Mouse (Mus musculus): ENCODE data around the gene Sema4d. TPM values are rescaled to one million over a fixed set of nuclear protein-coding genes. Genes with fewer than 3 reads are reported as not detected.

The Sema4d gene
- polyA plus RNA-seq, 1 experiment from 2014 or later, result 11.5 TPM

GRCm38 (mm10) chr13:51765369-51765768, 28.2 kb downstream of the Sema4d start:
- 78% methylated on average over 5 of the region's 5 CpGs for WGBS
- Histone ChIP-seq H3K9ac (replicated peaks; ENCODE audit: low read length) (no peak overlapping the region), H3K27ac (replicated peaks; ENCODE audit: low read depth, low read length) (no peak overlapping the region), H3K27me3 (ENCODE audit: control insufficient read depth, insufficient read depth, low read length) (no peaks in the 10 kb centered on the region), H3K4me2 (ENCODE audit: low read length) (no peak overlapping the region), H3K4me3 (replicated peaks; ENCODE audit: low read depth, low read length) (no peak overlapping the region), H3K9me3 (ENCODE audit: control insufficient read depth, low read length) (no peaks in the 10 kb centered on the region), H3K36me3 (ENCODE audit: control insufficient read depth, insufficient read depth, low read length) (no peaks in the 10 kb centered on the region), H3K4me1 (ENCODE audit: control insufficient read depth, insufficient read depth, low read length) (peaks cover 6% of the 10 kb centered on the region)
- ATAC-seq (ENCODE audit: low FRiP score, low TSS enrichment) (no peak), DNase-seq (no peak)

GRCm38 (mm10) chr13:51763019-51763698, 30.4 kb downstream of the Sema4d start:
- Histone ChIP-seq H3K4me3 (replicated peaks; ENCODE audit: low read depth, low read length) (no peak overlapping the region), H3K27ac (replicated peaks; ENCODE audit: low read depth, low read length) (no peak overlapping the region), H3K4me2 (ENCODE audit: low read length) (no peak overlapping the region), H3K9ac (replicated peaks; ENCODE audit: low read length) (no peak overlapping the region), H3K9me3 (ENCODE audit: control insufficient read depth, low read length) (no peaks in the 10 kb centered on the region), H3K36me3 (ENCODE audit: control insufficient read depth, insufficient read depth, low read length) (no peaks in the 10 kb centered on the region), H3K27me3 (ENCODE audit: control insufficient read depth, insufficient read depth, low read length) (no peaks in the 10 kb centered on the region), H3K4me1 (ENCODE audit: control insufficient read depth, insufficient read depth, low read length) (peaks cover 6% of the 10 kb centered on the region)
- WGBS, result 82% methylated on average over 12 of the region's 12 CpGs
- no peak for DNase-seq
- no peak for ATAC-seq (ENCODE audit: low FRiP score, low TSS enrichment)

- Histone ChIP-seq H3K9ac (replicated peaks; ENCODE audit: low read length) (no peak overlapping the region), H3K27ac (replicated peaks; ENCODE audit: low read depth, low read length) (peak overlapping the region; percentile 37), H3K4me1 (ENCODE audit: control insufficient read depth, insufficient read depth, low read length) (peaks cover 6% of the 10 kb centered on the region), H3K4me3 (replicated peaks; ENCODE audit: low read depth, low read length) (no peak overlapping the region), H3K9me3 (ENCODE audit: control insufficient read depth, low read length) (no peaks in the 10 kb centered on the region), H3K27me3 (ENCODE audit: control insufficient read depth, insufficient read depth, low read length) (no peaks in the 10 kb centered on the region), H3K4me2 (ENCODE audit: low read length) (no peak overlapping the region), H3K36me3 (ENCODE audit: control insufficient read depth, insufficient read depth, low read length) (no peaks in the 10 kb centered on the region)
- WGBS, result 17% methylated on average over 10 of the region's 10 CpGs
- ATAC-seq (ENCODE audit: low FRiP score, low TSS enrichment) (peak; percentile 60; the same call in 1 of the 2 replicates), DNase-seq (peak; percentile 71)
These were observed 32.2 kb downstream of the Sema4d start for GRCm38 (mm10) chr13:51761186-51761813.

- no peaks in the 10 kb centered on the region for H3K36me3 ChIP-seq (ENCODE audit: control insufficient read depth, insufficient read depth, low read length)
- ATAC-seq (ENCODE audit: low FRiP score, low TSS enrichment), result no peak
- no peak overlapping the region for H3K4me2 ChIP-seq (ENCODE audit: low read length)
- H3K27ac ChIP-seq (replicated peaks; ENCODE audit: low read depth, low read length), result no peak overlapping the region
- no peak overlapping the region for H3K9ac ChIP-seq (replicated peaks; ENCODE audit: low read length)
- H3K4me3 ChIP-seq (replicated peaks; ENCODE audit: low read depth, low read length), result no peak overlapping the region
- DNase-seq, result no peak
- peaks cover 6% of the 10 kb centered on the region for H3K4me1 ChIP-seq (ENCODE audit: control insufficient read depth, insufficient read depth, low read length)
- H3K9me3 ChIP-seq (ENCODE audit: control insufficient read depth, low read length), result no peaks in the 10 kb centered on the region
- no peaks in the 10 kb centered on the region for H3K27me3 ChIP-seq (ENCODE audit: control insufficient read depth, insufficient read depth, low read length)
- WGBS, result 84% methylated on average over 6 of the region's 6 CpGs
These were observed 34.1 kb downstream of the Sema4d start for GRCm38 (mm10) chr13:51759256-51759987.

DNA sequence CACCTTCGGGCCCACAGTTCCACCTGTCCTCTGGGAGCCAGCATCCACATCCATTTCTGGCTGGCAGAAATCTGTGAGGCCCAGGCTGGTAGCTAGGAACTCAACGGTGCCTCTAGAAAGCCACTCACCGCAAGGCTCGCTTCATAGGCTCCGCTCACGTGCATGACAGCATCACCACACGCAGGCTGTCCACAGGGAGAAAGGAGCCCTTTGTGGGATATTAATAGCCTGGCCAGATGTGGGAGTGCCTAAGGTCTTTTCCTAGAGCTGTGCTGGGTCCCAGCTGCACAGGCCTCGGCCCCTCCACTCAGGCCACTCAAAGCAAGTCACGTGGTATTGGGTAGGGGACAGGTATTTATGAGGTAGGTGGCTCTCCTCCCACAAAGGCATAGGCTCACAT, 35.1 kb downstream of the Sema4d start:
- H3K4me2 ChIP-seq (ENCODE audit: low read length), result no peak overlapping the region
- H3K27me3 ChIP-seq (ENCODE audit: control insufficient read depth, insufficient read depth, low read length), result no peaks in the 10 kb centered on the region
- no peak overlapping the region for H3K9ac ChIP-seq (replicated peaks; ENCODE audit: low read length)
- no peak overlapping the region for H3K27ac ChIP-seq (replicated peaks; ENCODE audit: low read depth, low read length)
- no peaks in the 10 kb centered on the region for H3K9me3 ChIP-seq (ENCODE audit: control insufficient read depth, low read length)
- H3K4me1 ChIP-seq (ENCODE audit: control insufficient read depth, insufficient read depth, low read length), result peaks cover 13% of the 10 kb centered on the region
- no peaks in the 10 kb centered on the region for H3K36me3 ChIP-seq (ENCODE audit: control insufficient read depth, insufficient read depth, low read length)
- ATAC-seq (ENCODE audit: low FRiP score, low TSS enrichment) (no peak), DNase-seq (no peak)
- no peak overlapping the region for H3K4me3 ChIP-seq (replicated peaks; ENCODE audit: low read depth, low read length)
- 76% methylated on average over 9 of the region's 9 CpGs for WGBS

- Histone ChIP-seq H3K27me3 (ENCODE audit: control insufficient read depth, insufficient read depth, low read length) (no peaks in the 10 kb centered on the region), H3K9me3 (ENCODE audit: control insufficient read depth, low read length) (no peaks in the 10 kb centered on the region), H3K4me1 (ENCODE audit: control insufficient read depth, insufficient read depth, low read length) (peaks cover 22% of the 10 kb centered on the region), H3K4me3 (replicated peaks; ENCODE audit: low read depth, low read length) (no peak overlapping the region), H3K27ac (replicated peaks; ENCODE audit: low read depth, low read length) (no peak overlapping the region), H3K9ac (replicated peaks; ENCODE audit: low read length) (no peak overlapping the region), H3K4me2 (ENCODE audit: low read length) (no peak overlapping the region), H3K36me3 (ENCODE audit: control insufficient read depth, insufficient read depth, low read length) (no peaks in the 10 kb centered on the region)
- no peak for ATAC-seq (ENCODE audit: low FRiP score, low TSS enrichment)
- 74% methylated on average over 2 of the region's 2 CpGs for WGBS
- no peak for DNase-seq
These were observed 36.4 kb downstream of the Sema4d start for GRCm38 (mm10) chr13:51757099-51757498.

GRCm38 (mm10) chr13:51756563-51756962, 37.0 kb downstream of the Sema4d start:
- Histone ChIP-seq H3K4me2 (ENCODE audit: low read length) (no peak overlapping the region), H3K27ac (replicated peaks; ENCODE audit: low read depth, low read length) (no peak overlapping the region), H3K9me3 (ENCODE audit: control insufficient read depth, low read length) (no peaks in the 10 kb centered on the region), H3K4me3 (replicated peaks; ENCODE audit: low read depth, low read length) (no peak overlapping the region), H3K4me1 (ENCODE audit: control insufficient read depth, insufficient read depth, low read length) (peaks cover 22% of the 10 kb centered on the region), H3K27me3 (ENCODE audit: control insufficient read depth, insufficient read depth, low read length) (no peaks in the 10 kb centered on the region), H3K9ac (replicated peaks; ENCODE audit: low read length) (no peak overlapping the region), H3K36me3 (ENCODE audit: control insufficient read depth, insufficient read depth, low read length) (no peaks in the 10 kb centered on the region)
- no peak for DNase-seq
- WGBS, result 82% methylated on average over 3 of the region's 3 CpGs
- no peak for ATAC-seq (ENCODE audit: low FRiP score, low TSS enrichment)

GRCm38 (mm10) chr13:51756019-51756418, 37.5 kb downstream of the Sema4d start:
- Histone ChIP-seq H3K9ac (replicated peaks; ENCODE audit: low read length) (no peak overlapping the region), H3K4me1 (ENCODE audit: control insufficient read depth, insufficient read depth, low read length) (peaks cover 16% of the 10 kb centered on the region)
- 74% methylated on average over 9 of the region's 9 CpGs for WGBS

More at GRCm38 (mm10) chr13:51756019-51756418, 37.5 kb downstream of the Sema4d start:
- no peak overlapping the region for H3K4me2 ChIP-seq (ENCODE audit: low read length)
- H3K4me3 ChIP-seq (replicated peaks; ENCODE audit: low read depth, low read length), result no peak overlapping the region
- no peaks in the 10 kb centered on the region for H3K27me3 ChIP-seq (ENCODE audit: control insufficient read depth, insufficient read depth, low read length)
- ATAC-seq (ENCODE audit: low FRiP score, low TSS enrichment), result no peak
- no peaks in the 10 kb centered on the region for H3K9me3 ChIP-seq (ENCODE audit: control insufficient read depth, low read length)
- no peak for DNase-seq
- H3K36me3 ChIP-seq (ENCODE audit: control insufficient read depth, insufficient read depth, low read length), result no peaks in the 10 kb centered on the region
- H3K27ac ChIP-seq (replicated peaks; ENCODE audit: low read depth, low read length), result no peak overlapping the region

All from midbrain, embryonic 14.5 days (tissue).